Mouse (Mus musculus) embryonic facial prominence, embryonic 14.5 days (tissue): ENCODE measurements around the gene Cenpt. TPM values are rescaled to one million over a fixed set of nuclear protein-coding genes. Genes with fewer than 3 reads are reported as not detected.

Experiments used
- ATAC-seq: fragments of 200-750 bp; cut with Nextera tagmentation; 2 replicates; pipeline ENCODE4 v1.8.0; 2017; ENCODE audit warnings: low read depth, moderate number of reproducible peaks, moderate TSS enrichment
- DNase-seq: peaks from one replicate; pipeline ENCODE4 v3.0.0-alpha.2; 2015; ENCODE audit warnings: low spot score
- H3K27ac ChIP-seq: fragments of 300-500 bp; sonication (generic); replicated peaks from 2 replicates; pipeline ENCODE4 v1.5.1; 2014; ENCODE audit warnings: low read depth, mild to moderate bottlenecking, low read length, moderate library complexity
- H3K27me3 ChIP-seq: fragments of 300-500 bp; sonication (generic); replicated peaks from 2 replicates; pipeline ENCODE4 v1.6.1; 2014; ENCODE audit warnings: low read length; ENCODE audit not compliant: control insufficient read depth, insufficient read depth
- H3K36me3 ChIP-seq: fragments of 300-500 bp; sonication (generic); 2 replicates; pipeline ENCODE4 v1.6.1; 2014; ENCODE audit warnings: low read length, mixed read lengths; ENCODE audit not compliant: control insufficient read depth, insufficient read depth
- H3K4me1 ChIP-seq: fragments of 300-500 bp; sonication (generic); 2 replicates; pipeline ENCODE4 v1.6.1; 2014; ENCODE audit warnings: antibody characterized with exemption, low read length; ENCODE audit not compliant: control insufficient read depth, insufficient read depth
- H3K4me2 ChIP-seq: fragments of 300-500 bp; sonication (generic); 2 replicates; pipeline ENCODE4 v1.6.1; 2014; ENCODE audit warnings: low read depth, mild to moderate bottlenecking, low read length, moderate library complexity, mixed read lengths
- H3K4me3 ChIP-seq: fragments of 300-500 bp; sonication (generic); 2 replicates; pipeline ENCODE4 v1.5.1; 2014; ENCODE audit warnings: low read depth, mild to moderate bottlenecking, low read length
- H3K9ac ChIP-seq: fragments of 300-500 bp; sonication (generic); 2 replicates; pipeline ENCODE4 v1.6.1; 2014; ENCODE audit warnings: low read depth, mild to moderate bottlenecking, low read length, moderate library complexity, mixed read lengths
- H3K9me3 ChIP-seq: fragments of 300-500 bp; sonication (generic); 2 replicates; pipeline ENCODE4 v1.6.1; 2016; ENCODE audit warnings: low read length; ENCODE audit not compliant: control insufficient read depth
- WGBS: fragments of 180-500 bp; shearing (Covaris S2); extraction: QIAGEN DNeasy Blood & Tissue Kit; methylation state at CpG from one replicate; pipeline ENCODE4 v1.1.7; 2014; 5-methylcytosine and 5-hydroxymethylcytosine counted together
- polyA plus RNA-seq: library from polyadenylated mRNA; unstranded; fragments of >200 nt; fragmentation: Nextera tagmentation; extraction: Ambion mirVana; gene quantifications from 2 replicates; pipeline ENCODE4 v1.2.1, GENCODE M21; 2014

Gene Cenpt
- polyA plus RNA-seq, 1 experiment from 2014 or later, result 35.0 TPM

GRCm38 (mm10) chr8:105819659-105820058 lies 33.4 kb downstream of the Cenpt start:
- Histone ChIP-seq H3K9ac (no peak overlapping the region), H3K9me3 (no peaks in the 10 kb centered on the region), H3K36me3 (peaks cover 49% of the 10 kb centered on the region), H3K27ac (no peak overlapping the region), H3K4me2 (no peak overlapping the region), H3K27me3 (no peaks in the 10 kb centered on the region), H3K4me1 (no peaks in the 10 kb centered on the region), H3K4me3 (no peak overlapping the region)
- no peak for ATAC-seq
- DNase-seq, result no peak
- 91% methylated on average over 3 of the region's 3 CpGs for WGBS

GRCm38 (mm10) chr8:105813241-105813640 lies 39.8 kb downstream of the Cenpt start:
- Histone ChIP-seq H3K27me3 (no peaks in the 10 kb centered on the region), H3K4me1 (no peaks in the 10 kb centered on the region), H3K9ac (no peak overlapping the region), H3K36me3 (peaks cover 14% of the 10 kb centered on the region; the same call in 1 of the 2 replicates), H3K4me2 (no peak overlapping the region), H3K27ac (no peak overlapping the region), H3K4me3 (no peak overlapping the region), H3K9me3 (no peaks in the 10 kb centered on the region)
- DNase-seq (no peak), ATAC-seq (no peak)
- WGBS, result 94% methylated on average over 6 of the region's 6 CpGs

GRCm38 (mm10) chr8:105812511-105812910 lies 40.6 kb downstream of the Cenpt start:
- H3K4me3 ChIP-seq, result no peak overlapping the region
- DNase-seq, result no peak
- no peak overlapping the region for H3K4me2 ChIP-seq
- peaks cover 14% of the 10 kb centered on the region; the same call in 1 of the 2 replicates for H3K36me3 ChIP-seq
- H3K27ac ChIP-seq, result no peak overlapping the region
- H3K4me1 ChIP-seq, result no peaks in the 10 kb centered on the region
- H3K27me3 ChIP-seq, result no peaks in the 10 kb centered on the region
- WGBS, result 85% methylated on average over 5 of the region's 5 CpGs
- no peak overlapping the region for H3K9ac ChIP-seq
- ATAC-seq, result no peak
- no peaks in the 10 kb centered on the region for H3K9me3 ChIP-seq

- DNase-seq, result no peak
- Histone ChIP-seq H3K9me3 (no peaks in the 10 kb centered on the region), H3K36me3 (peaks cover 14% of the 10 kb centered on the region; the same call in 1 of the 2 replicates), H3K27ac (no peak overlapping the region), H3K4me1 (no peaks in the 10 kb centered on the region), H3K9ac (no peak overlapping the region), H3K4me3 (no peak overlapping the region), H3K4me2 (no peak overlapping the region), H3K27me3 (no peaks in the 10 kb centered on the region)
- WGBS, result 85% methylated on average over 3 of the region's 3 CpGs
- no peak for ATAC-seq
Observed at GRCm38 (mm10) chr8:105811543-105811942, 41.5 kb downstream of the Cenpt start.

GRCm38 (mm10) chr8:105811061-105811460 lies 42.0 kb downstream of the Cenpt start:
- DNase-seq (no peak), ATAC-seq (no peak)
- Histone ChIP-seq H3K4me1 (no peaks in the 10 kb centered on the region), H3K27me3 (no peaks in the 10 kb centered on the region), H3K4me3 (no peak overlapping the region), H3K9ac (no peak overlapping the region), H3K36me3 (peaks cover 14% of the 10 kb centered on the region; the same call in 1 of the 2 replicates), H3K27ac (no peak overlapping the region), H3K4me2 (no peak overlapping the region), H3K9me3 (no peaks in the 10 kb centered on the region)
- WGBS, result 85% methylated on average over 10 of the region's 10 CpGs

- DNase-seq (no peak), ATAC-seq (no peak)
- Histone ChIP-seq H3K4me3 (no peak overlapping the region), H3K4me1 (no peaks in the 10 kb centered on the region), H3K27me3 (no peaks in the 10 kb centered on the region), H3K36me3 (peaks cover 17% of the 10 kb centered on the region), H3K4me2 (no peak overlapping the region), H3K9ac (no peak overlapping the region), H3K9me3 (no peaks in the 10 kb centered on the region), H3K27ac (no peak overlapping the region)
- 79% methylated on average over 6 of the region's 6 CpGs for WGBS
Observed at GRCm38 (mm10) chr8:105810245-105810786, 42.8 kb downstream of the Cenpt start.

- ATAC-seq, result no peak
- Histone ChIP-seq H3K9ac (no peak overlapping the region), H3K36me3 (peaks cover 27% of the 10 kb centered on the region), H3K27ac (no peak overlapping the region), H3K4me3 (no peak overlapping the region), H3K4me2 (no peak overlapping the region), H3K27me3 (no peaks in the 10 kb centered on the region), H3K9me3 (no peaks in the 10 kb centered on the region), H3K4me1 (no peaks in the 10 kb centered on the region)
- 98% methylated on average over 2 of the region's 2 CpGs for WGBS
- DNase-seq, result no peak
Observed at GRCm38 (mm10) chr8:105808480-105808879, 44.6 kb downstream of the Cenpt start.

- ATAC-seq, result no peak
Observed at GRCm38 (mm10) chr8:105807766-105808165, 45.3 kb downstream of the Cenpt start.

GRCm38 (mm10) chr8:105805964-105806363 lies 47.1 kb downstream of the Cenpt start:
- no peak for ATAC-seq
- Histone ChIP-seq H3K36me3 (peaks cover 12% of the 10 kb centered on the region), H3K4me3 (no peak overlapping the region), H3K27me3 (no peaks in the 10 kb centered on the region), H3K27ac (no peak overlapping the region), H3K9me3 (no peaks in the 10 kb centered on the region), H3K9ac (no peak overlapping the region), H3K4me2 (no peak overlapping the region), H3K4me1 (no peaks in the 10 kb centered on the region)
- 70% methylated on average over 1 of the region's 1 CpGs for WGBS
- no peak for DNase-seq

More at GRCm38 (mm10) chr8:105807766-105808165, 45.3 kb downstream of the Cenpt start:
- Histone ChIP-seq H3K36me3 (peaks cover 27% of the 10 kb centered on the region), H3K4me1 (no peaks in the 10 kb centered on the region), H3K9ac (no peak overlapping the region), H3K4me3 (no peak overlapping the region), H3K4me2 (no peak overlapping the region), H3K27ac (no peak overlapping the region), H3K9me3 (no peaks in the 10 kb centered on the region), H3K27me3 (no peaks in the 10 kb centered on the region)
- no peak for DNase-seq
- whole genome bisulfite sequencing, result 84% methylated on average over 5 of the region's 5 CpGs
